Mouse (Mus musculus) cortical plate, adult 2 months (tissue): Measurements from ENCODE around the gene Dyrk1a.

Experiments
- CTCF ChIP-seq: fragments of 200-500 bp; IDR thresholded peaks from 2 replicates; pipeline ENCODE4 v1.5.1; 2011; ENCODE audit warnings: mild to moderate bottlenecking, control low read depth, low read length; ENCODE audit not compliant: insufficient read depth; ENCODE audit errors: extremely low read depth
- POLR2A ChIP-seq: fragments of 200-500 bp; IDR thresholded peaks from 2 replicates; pipeline ENCODE4 v1.6.1; 2011; ENCODE audit warnings: mild to moderate bottlenecking, low read length, control low read depth; ENCODE audit not compliant: insufficient read depth; ENCODE audit errors: extremely low read depth

GRCm38 (mm10) chr16:94701141-94701540 lies 131.3 kb downstream of the Dyrk1a start:
- TF ChIP-seq CTCF (no peak), POLR2A (no peak)
